Mouse (Mus musculus) ovary, postnatal 10 days (tissue): ENCODE data around the gene Wsb2.
"Not testable (repeated sequence)": the region's sequence is repeated elsewhere in the genome, so short reads cannot be mapped to it uniquely, and the experiment has no call there.

Experiments used
- DNase-seq: peaks from one replicate; pipeline ENCODE4 v3.0.0; 2022; ENCODE audit warnings: low spot score

The Wsb2 gene

DNA sequence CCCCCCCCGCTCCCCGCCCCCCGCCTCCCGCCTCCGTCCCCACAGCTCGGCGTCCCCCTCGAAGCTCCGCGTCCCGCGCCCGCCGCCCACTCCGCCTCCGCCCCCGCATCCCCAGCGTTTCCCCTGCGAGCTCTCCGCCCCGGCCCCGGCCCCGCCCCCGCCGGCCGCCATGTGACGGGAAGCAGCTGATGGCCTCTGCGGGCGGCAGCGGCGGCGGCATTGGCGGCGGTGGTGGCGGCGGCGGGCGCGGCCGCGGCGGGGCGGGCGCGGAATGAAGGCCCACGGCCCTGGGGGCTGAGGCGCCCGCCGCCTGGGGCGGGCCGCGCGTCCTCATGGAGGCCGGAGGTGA lies at the start of gene Wsb2:
TSS of gene Wsb2 (plus strand) at position 176 of the 349 bp plus-strand sequence.
- DNase-seq, result peak; percentile 58

DNA sequence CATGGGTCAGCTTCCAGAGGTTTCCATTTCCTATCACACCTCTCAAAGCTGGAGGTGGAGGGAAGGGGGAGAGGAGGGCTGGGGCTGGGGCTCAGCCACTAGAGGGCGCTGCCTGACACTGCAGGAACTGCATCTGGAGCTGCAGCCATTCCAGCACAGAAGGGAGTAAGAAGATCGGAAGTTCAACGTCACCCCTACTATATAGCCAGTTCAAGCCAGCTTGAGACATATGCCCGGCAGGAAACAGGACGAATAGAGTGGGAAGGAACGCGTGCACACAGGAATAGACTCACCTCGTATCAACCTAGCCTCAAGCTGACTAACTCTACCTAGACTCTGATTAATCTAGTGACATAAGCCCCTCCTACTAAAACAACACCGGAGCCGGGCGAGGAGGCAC lies 49.4 kb upstream of the Wsb2 start:
- no peak for DNase-seq

DNA sequence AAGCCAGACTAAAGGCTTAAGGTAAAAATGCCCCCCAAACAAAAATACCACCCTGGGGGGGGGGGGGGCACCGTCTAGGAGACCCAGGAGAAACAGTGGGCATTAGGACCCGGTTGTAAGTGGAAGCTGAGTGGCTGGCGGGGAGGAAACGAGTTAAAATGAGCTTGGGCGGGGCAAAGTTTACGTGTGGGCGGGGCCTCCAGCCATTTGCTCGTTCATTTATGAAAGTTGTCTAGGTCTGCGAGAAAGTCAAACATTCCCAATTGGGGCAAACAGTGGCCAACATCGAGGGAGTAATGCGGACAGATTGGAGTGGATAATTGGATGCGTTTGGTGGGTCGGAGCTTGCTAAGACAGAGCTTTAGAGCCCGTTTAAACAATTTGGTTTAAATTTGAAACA lies 43.7 kb upstream of the Wsb2 start:
- no peak for DNase-seq

DNA sequence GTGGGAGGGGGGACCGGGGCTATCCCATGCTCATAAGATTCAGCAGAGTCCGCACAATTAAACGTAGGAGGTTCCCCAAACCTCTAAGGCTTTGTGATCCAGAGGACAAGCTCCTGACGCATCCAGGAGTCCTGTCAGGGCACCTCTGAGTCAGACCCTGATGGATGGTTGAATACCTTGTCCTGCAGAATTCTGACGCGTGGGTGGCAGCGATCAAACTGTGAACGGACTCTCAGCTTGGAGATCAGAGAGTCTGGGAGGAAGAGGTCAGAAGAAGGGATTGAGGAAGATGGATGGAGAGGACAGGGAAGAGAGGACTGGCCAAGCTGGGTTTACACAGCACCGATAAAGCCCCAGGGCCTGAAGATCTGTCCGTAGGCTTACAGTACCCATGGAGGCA lies 43.2 kb upstream of the Wsb2 start:
- no peak for DNase-seq

DNA sequence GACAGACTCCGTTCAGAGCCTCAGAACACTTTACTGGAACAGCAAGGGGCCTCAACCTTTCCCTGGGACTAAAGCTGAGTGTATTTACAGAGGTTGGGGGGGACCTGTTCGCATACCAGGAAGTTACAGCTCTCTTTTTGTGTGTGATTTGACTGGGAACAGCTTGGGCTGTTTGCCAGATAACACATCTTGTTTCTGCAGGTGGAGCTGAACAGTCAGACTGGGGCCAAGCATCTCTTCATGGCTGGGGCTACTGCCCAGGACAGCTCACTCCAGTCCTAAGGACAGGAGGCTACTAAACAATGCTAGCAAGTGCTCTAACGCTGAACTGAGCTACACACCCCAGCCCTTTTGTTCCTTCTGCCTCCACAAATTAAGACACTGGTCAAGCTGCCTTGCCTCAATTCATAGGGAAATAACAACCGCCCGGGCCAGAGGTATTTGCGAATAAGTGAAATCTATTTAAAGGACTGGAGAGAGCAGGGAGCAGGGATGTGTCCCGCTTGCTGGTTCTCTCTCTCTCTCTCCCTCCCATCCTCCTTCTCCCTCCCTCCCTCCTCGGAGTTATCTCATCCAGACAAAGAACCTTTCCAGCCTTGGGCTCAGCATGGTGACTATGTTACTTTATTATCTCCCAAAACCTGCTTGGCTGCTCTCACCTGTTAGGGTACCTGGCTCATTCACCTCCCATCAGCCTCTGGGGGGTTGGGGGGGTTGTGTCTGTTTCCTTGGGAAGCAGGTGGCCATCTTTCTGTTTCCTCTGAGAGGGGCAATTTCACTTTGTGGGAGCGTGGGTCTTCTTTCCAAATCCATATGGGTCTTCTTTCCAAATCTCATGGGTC lies 42.3 kb upstream of the Wsb2 start:
- no peak for DNase-seq

DNA sequence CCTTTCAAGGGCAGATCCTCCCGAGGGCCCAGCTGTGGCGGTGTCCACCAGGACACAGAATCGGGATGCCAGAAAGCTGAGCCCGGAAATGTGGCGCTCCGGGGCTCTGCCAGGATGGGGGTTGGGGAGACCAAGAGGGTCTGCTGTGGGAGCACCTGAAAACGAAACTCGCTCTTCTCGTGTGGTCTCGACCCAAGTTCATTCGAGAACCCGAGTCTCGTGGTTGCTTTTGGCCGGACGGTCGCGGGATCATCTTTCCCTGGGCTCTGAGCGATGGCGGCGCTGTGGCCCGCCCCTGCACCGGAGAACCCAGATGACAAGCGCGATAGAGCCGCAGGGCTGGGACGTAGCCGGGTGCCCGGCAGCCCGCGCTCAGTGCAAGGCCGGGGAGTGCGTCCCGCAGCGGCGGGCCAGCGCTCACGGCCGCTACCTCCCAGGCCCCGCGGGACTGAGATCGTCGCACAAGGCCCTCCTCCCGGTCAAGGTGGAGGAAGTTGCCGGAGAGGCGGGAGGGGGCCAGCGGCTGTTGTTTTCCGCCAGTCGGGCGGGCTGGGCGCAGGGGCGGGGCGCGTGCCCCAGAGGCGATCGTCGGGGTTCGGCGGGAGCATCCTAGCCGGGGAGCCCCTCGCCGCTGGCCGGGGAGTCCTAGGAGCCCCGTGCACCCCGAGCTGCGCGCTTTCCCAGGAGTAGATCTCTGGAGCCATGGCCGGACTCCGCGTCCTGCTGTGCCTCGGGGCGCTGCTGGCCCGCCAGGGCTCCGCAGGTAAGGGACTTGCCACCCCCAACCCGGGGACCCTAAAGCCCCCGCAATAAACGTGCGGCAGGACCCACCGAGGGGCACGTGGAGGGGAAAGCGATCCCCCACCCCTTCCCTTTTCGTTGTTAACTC lies 38.1 kb upstream of the Wsb2 start, which contains the start of gene Vsig10:
TSS of gene Vsig10 (plus strand) at position 343 of the 889 bp plus-strand sequence.
- DNase-seq, result peak; percentile 72

DNA sequence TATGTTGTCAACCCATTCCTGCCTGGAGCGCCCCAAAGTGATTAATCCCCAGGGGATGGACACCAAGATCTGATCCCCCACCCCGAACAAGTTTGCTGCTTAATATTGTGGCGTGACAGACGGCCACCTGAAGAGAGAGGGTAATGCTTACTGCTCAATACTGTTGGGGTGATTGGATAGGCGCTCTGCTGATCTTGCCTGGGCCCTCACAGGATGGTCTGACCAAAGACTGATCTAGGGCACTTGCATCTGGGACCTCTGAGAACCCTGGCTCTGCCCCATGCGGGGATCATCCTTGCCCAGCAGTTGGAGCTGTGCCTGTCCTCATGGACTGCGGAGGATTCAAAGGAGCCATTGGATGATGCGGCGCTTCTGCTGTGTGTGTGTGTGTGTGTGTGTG lies 33.4 kb upstream of the Wsb2 start:
- no peak for DNase-seq

DNA sequence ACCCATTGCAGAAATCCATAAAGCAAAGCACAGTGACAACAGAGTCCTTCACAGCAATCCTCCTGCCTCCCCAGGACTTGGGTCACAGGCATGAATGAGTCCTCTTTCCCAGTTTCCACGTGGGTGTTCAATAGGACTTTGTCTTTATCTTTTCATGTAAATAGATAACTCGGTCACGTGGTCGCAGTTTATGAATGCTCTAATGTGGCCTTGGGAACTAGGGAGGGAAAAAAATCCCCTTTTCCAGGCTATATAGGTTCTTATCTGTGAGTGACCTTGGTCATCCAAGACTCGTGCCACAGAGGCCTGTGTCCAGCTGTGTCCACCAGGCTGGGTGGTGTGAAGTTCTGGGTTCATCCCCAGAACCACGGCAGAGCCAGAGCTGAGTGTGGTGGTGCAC lies 30.7 kb upstream of the Wsb2 start:
- no peak for DNase-seq

DNA sequence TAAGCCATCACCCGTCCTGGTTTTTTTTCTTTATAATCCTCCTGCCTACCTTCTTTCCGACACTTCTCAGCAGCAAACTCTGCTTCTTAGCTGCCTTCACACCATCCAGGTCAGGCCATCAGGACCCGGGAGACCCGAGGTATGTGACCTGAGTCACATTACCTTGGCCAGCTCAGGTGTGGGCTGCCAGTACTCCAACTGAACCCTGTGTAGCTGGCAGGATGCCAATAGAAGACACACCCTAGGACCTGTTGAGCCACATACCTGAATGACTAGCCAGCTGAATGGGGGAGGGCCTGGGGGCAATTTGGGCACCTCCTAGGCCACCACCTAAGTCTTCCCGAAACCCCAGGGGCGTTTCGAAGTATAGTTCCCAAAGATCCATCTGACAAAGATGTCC lies 26.6 kb upstream of the Wsb2 start:
- no peak for DNase-seq

DNA sequence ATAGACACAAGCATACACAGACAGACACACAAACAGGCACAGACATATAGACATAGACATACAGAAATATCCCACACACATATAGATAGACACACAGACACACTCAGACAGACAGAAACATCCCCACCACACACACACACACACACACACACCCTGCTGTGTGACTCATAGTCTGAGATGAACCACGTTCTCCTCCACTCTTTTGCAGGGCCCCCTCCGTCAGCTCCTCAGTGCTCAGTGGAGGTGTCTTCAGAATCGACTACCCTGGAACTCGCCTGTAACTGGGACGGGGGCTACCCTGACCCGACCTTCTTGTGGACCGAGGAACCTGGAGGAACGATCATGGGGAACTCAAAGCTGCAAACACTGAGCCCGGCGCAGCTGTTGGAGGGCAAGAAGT lies 19.1 kb upstream of the Wsb2 start:
- no peak for DNase-seq

DNA sequence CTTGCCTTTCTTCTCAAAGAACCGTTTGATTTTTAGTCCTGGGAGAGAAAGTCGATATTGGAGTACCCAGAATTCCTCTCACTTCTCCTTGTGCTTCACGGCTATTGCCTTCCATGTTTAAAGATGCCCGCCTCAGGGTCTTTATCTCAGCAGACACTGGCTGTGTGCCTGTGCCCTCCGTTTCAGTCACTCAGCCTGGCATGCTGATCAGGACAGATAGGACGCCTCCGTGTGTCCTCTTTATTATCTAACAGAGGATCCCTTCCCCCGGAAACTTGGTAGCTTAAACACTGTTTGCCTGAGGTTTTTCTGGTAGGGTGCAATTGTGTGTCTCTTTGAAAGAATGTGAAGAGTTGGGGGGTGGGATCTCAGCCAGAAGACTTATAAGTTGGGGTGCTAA lies 18.6 kb upstream of the Wsb2 start:
- DNase-seq, result no peak

DNA sequence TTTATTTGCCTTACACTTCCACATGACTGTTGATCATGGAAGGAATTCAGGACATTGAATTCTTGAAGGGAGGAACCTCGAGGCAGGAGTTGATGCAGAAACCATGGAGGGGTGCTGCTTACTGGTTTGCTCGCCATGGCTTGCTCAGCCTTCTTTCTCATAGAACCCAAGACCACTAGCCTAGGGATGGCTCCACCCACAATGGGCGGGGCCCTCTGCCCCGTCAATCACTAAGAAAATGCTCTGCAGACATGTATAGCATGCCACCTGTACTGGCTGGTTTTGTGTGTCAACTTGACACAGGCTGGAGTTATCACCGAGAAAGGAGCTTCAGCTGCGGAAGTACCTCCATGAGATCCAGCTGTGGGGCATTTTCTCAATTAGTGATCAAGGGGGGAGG lies 17.0 kb upstream of the Wsb2 start:
- DNase-seq, result no peak

DNA sequence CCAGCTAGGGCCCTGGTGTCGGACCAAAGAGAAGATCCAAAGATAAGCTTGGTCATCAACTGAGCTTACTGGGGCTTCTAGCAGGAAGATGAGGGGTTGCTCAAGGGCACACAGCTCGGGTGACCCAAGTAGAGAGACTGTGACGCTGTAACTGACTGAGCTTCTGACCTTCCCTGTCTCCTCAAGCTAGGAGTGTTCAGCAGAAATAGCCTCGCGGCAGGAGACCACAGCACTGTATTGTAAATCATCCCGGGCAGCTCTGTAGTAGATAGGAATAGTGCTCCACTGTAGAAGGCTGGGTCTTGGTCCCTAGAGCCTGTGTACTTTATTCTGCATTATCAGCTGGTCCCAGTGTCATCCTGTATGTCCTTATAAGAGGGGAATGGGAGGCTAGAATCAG lies 15.2 kb upstream of the Wsb2 start:
- DNase-seq, result no peak

DNA sequence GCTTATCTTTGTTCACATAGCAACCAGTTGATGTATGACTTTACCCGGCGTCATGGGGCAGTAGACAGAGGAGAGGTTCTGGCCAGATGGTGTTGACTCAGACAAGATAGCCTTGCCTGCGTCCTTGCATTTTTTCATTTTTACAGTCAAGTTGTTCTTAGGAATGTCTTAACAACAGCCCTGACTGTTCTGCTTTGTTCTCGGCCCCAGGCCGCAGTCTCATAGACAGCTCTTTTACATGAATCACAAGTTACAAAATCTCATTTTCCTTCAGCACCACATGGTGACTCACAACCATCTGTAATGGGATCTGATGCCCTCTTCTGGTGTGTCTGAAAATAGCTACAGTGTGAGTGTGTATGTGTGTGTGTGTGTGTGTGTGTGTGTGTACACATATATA lies 12.6 kb upstream of the Wsb2 start:
- not testable (repeated sequence) for DNase-seq

DNA sequence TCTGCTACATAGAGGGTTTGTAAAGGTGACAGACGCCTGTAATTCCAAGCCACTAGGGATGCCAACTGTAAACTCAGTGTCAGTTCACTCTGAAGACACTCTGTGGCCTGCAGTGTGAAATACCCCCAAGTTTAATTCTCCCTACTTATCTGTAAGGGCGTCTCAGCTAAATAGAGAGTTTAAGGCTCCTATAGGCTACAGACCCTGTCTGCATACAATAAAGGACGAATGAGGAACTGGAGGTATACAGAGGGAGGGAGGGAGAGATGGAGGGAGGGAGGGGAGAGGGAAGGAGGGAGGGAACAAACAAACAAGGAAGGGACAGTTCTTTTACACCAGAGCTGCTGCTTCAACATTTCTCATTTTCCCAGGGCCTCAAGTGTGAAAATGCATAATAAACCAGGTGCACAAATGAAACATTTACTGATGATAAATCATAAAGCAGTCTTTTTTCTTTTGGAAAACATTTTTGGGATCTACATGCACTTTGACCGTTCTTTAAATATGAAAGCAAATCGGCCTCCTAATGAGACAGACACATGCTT lies 11.6 kb upstream of the Wsb2 start:
- DNase-seq, result no peak

DNA sequence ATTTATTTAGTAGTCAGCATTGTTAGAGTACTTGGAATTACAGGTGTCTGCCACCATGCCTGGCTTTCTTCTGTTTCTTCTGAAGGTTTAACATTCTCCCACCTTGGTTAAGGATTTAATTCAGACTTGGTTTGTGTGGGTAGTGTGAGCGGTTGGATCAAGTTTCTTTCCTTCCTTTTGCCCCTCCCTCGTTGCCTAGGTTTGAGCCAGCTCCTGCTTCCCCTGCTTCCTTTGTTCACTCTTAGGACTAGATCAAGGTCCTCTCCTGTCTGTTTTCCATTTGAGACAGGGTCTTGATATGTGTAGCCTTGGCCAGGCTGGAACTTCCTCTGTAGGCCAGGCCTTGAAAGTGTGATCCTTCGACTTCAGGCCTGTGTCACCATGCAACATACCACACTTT lies 10.8 kb upstream of the Wsb2 start:
- DNase-seq, result no peak

DNA sequence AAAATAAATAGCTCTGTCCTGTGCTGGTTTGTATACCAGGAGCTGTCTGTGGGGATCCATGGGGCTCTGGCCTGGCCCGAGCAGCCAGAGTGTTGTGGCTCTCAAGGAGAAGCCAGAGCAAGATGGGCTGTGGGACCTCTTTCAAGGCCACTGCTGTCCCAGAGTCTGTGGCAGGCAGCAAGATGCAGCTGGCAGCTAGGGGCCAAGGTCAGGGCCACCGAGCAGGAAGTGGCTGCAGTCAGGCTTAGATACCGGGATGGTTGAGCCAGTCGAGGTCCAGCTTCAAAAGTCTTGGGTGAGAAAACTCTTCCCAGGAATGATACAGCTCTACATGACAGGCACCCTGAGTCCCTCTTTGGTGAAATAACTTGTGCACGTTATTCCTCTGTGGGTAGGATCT lies 10.1 kb upstream of the Wsb2 start:
- no peak for DNase-seq

DNA sequence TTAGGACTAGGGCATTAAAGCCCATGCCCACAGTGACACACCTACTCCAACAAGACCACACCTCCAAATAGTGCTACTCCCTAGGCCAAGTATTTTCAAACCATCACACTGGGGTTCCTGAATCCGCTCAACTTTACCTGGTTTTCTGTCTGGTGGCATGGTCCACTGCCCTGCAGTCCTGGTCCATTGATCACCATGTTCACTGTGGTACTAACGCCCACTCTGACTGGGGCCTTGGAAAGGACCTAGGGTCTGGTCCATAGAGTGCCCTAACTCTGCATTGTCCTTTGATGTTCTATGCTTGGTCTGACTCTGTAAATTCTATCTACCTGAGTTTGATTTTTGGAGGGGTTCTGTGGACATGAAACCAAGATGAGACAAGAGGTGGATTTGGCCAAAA lies 9.3 kb upstream of the Wsb2 start:
- no peak for DNase-seq

DNA sequence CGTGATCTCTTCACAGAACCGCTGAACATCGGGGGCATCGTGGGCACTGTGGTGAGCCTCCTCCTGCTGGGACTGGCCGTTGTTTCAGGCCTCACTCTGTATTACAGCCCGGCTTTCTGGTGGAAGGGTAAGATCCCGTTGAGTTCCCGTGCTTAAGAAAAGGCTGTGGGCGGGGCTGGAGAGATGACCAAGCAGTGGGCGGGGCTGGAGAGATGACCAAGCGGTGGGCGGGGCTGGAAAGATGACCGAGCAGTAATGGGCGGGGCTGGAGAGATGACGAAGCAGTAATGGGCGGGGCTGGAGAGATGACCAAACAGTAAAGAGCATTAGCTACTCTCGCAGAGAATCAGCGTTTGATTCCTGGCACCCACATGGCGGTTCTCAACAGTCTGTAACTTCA lies 8.8 kb upstream of the Wsb2 start:
- no peak for DNase-seq

DNA sequence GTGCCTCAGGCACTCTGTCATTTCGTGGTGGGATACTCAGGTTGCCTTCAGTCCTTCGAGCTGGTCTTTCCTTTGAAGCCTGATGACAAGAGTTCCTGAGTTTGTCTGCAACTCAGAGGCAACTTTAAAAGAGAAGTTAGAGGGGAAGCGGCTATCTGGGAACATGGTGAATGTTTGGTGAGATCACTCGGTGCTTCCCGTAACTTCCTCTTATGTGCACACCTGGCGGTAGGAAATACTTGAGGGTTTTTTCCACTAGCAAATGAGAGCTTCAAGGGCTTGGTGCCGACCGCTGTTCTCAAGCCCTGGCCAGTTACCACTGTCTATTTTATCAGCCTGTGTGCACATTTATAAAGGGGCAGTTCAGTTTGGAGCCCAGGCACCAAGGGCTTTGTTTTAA lies 3.0 kb upstream of the Wsb2 start:
- no peak for DNase-seq

DNA sequence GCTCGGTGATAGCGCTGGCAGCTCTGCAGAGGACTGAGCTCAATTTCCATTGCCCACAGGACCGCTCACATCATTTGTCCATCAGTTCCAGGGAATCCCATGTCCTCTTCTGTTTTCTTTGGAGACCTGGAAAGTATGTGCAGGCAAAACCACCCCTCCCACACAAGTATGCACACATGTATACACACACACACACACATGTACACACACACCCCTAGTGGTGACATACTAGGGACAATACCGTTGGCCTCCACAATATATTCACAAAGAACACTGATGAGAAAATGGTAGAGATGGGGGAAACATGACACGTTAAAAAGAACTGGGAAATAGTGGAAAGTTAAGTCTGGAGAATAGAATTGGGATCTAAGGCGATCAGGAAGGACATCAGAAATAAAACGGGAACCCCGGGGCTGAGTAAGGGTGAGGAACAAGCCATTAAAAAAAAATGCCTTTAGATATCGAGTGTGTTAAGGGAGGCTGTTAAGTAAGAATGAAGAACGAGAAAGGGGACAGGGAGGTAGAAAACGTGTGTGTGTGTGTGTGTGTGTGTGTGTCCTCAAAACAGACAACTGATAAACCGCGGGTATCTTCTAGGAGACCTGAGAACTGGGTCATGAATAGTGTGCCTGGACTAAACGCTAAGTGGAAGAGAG lies 1.3 kb upstream of the Wsb2 start:
- DNase-seq, result no peak

DNA sequence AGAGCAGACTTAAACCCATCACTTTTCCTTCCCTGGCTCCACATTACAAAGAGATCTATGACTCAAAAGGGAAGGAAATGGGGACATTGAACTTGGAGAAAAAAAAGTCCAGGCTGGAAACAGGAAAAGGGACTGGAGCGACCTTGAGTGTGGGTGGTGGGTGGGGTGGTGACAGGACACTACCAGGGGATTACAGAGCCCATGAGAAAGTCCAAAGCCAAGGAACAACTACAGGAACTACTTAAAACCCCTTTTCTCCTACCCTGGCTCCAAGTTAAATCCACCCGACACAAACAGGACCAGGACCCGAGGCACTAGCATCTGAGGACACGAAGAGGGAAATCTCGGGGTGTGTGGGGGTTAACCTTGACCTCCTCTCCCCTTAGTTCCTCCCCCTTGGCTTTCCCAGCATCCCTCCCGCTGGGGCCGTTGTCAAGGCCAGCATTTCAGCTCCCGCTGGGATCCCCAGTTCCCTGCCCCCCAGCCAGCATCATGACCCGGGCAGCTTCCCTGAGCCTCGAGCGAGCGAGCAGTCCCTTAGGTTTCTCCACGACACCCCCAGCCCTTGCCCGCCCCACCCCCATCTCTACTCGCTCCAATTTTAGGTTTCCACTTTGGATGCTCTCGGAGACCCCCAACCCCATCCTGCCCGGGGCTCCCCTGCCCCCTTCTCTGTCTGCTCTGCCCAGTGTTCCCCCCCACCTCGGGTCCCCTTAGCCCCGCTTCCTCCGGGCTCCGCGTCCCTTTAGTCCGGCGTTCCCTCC lies 557 bp upstream of the Wsb2 start:
- peak; percentile 41 for DNase-seq
